Comparison of ENCODE assay signal across 16 mouse cellular contexts in genomic region chr17:90817898-90818297, GRCm38 (mm10).
"Had no signal": no experiment of that assay in that cellular context is flagged by ENCODE, and none has a peak within 500 bp of the region (broad histone marks: within the 10 kb centered on the region; RNA-seq: fewer than 3 reads in every experiment).

No protein-coding gene starts in this region.

- H3K36me3 ChIP-seq: lung, embryonic 15.5 days; midbrain, embryonic 13.5 days; midbrain, embryonic 15.5 days; neural tube, embryonic 12.5 days; stomach, embryonic 15.5 days had no signal

- H3K27me3 ChIP-seq: lung, embryonic 15.5 days; megakaryocyte, embryonic 14.5 days; midbrain, embryonic 13.5 days; midbrain, embryonic 15.5 days; neural tube, embryonic 12.5 days; stomach, embryonic 15.5 days had no signal

- H3K4me2 ChIP-seq: lung, embryonic 15.5 days; midbrain, embryonic 11.5 days; midbrain, embryonic 13.5 days; midbrain, embryonic 15.5 days; neural tube, embryonic 12.5 days; stomach, embryonic 15.5 days had no signal

- H3K9ac ChIP-seq: lung, embryonic 15.5 days; midbrain, embryonic 13.5 days; midbrain, embryonic 15.5 days; neural tube, embryonic 12.5 days; stomach, embryonic 15.5 days had no signal

- ATAC-seq: lung, postnatal 0 days; midbrain, embryonic 13.5 days; midbrain, embryonic 15.5 days had no signal

- DNase-seq: lung, postnatal 14 days; lung, postnatal 36 days; right cerebral cortex, postnatal 14 days; thymus, adult 2 months; thymus, postnatal 25 days; thymus, postnatal 4 days had no signal

- H3K4me1 ChIP-seq: lung, embryonic 15.5 days; megakaryocyte, embryonic 14.5 days; midbrain, embryonic 15.5 days; neural tube, embryonic 12.5 days; stomach, embryonic 15.5 days had no signal

- H3K4me3 ChIP-seq: lung, embryonic 15.5 days; megakaryocyte, embryonic 14.5 days; midbrain, embryonic 13.5 days; midbrain, embryonic 15.5 days; neural tube, embryonic 12.5 days; stomach, embryonic 15.5 days had no signal

- H3K9me3 ChIP-seq: lung, embryonic 15.5 days; megakaryocyte, embryonic 14.5 days; midbrain, embryonic 13.5 days; midbrain, embryonic 15.5 days; neural tube, embryonic 12.5 days; stomach, embryonic 15.5 days had no signal

- H3K27ac ChIP-seq: lung, embryonic 15.5 days; macrophage; midbrain, embryonic 13.5 days; midbrain, embryonic 15.5 days; neural tube, embryonic 12.5 days; stomach, embryonic 15.5 days; stomach, postnatal 0 days had no signal
